Mouse (Mus musculus) heart, embryonic 11.5 days (tissue): ENCODE results near the gene Pum1. TPM values are rescaled to one million over a fixed set of nuclear protein-coding genes. Genes with fewer than 3 reads are reported as not detected.

Experiments
- ATAC-seq: fragments of 200-750 bp; cut with Nextera tagmentation; replicated peaks from 2 replicates; pipeline ENCODE4 v1.8.0; 2017; ENCODE audit warnings: moderate library complexity; ENCODE audit not compliant: insufficient number of reproducible peaks, low FRiP score, low TSS enrichment
- H3K27ac ChIP-seq: fragments of 300-500 bp; sonication (generic); 2 replicates; pipeline ENCODE4 v1.5.1; 2014; ENCODE audit warnings: mild to moderate bottlenecking, low read depth, low read length
- H3K27me3 ChIP-seq: fragments of 300-500 bp; sonication (generic); 2 replicates; pipeline ENCODE4 v1.6.1; 2014; ENCODE audit warnings: mild to moderate bottlenecking, low read length, mixed read lengths; ENCODE audit not compliant: control insufficient read depth, insufficient read depth
- H3K36me3 ChIP-seq: fragments of 300-500 bp; sonication (generic); 2 replicates; pipeline ENCODE4 v1.6.1; 2014; ENCODE audit warnings: mild to moderate bottlenecking, low read length, moderate library complexity, mixed read lengths; ENCODE audit not compliant: control insufficient read depth, insufficient read depth
- H3K4me1 ChIP-seq: fragments of 300-500 bp; sonication (generic); 2 replicates; pipeline ENCODE4 v1.6.1; 2014; ENCODE audit warnings: low read length; ENCODE audit not compliant: control insufficient read depth, insufficient read depth
- H3K4me2 ChIP-seq: fragments of 300-500 bp; sonication (generic); 2 replicates; pipeline ENCODE4 v1.6.1; 2014; ENCODE audit warnings: mild to moderate bottlenecking, moderate library complexity
- H3K4me3 ChIP-seq: fragments of 300-500 bp; sonication (generic); 2 replicates; pipeline ENCODE4 v1.5.1; 2014; ENCODE audit warnings: low read depth, low read length
- H3K9ac ChIP-seq: fragments of 300-500 bp; sonication (generic); 2 replicates; pipeline ENCODE4 v1.6.1; 2014; ENCODE audit warnings: mild to moderate bottlenecking, low read depth, low read length, moderate library complexity
- H3K9me3 ChIP-seq: fragments of 300-500 bp; sonication (generic); replicated peaks from 2 replicates; pipeline ENCODE4 v1.6.1; 2016; ENCODE audit warnings: low read length; ENCODE audit not compliant: control insufficient read depth
- WGBS: fragments of 180-500 bp; shearing (Covaris S2); extraction: QIAGEN DNeasy Blood & Tissue Kit; methylation state at CpG from one replicate; pipeline ENCODE4 v1.1.7; 2014; ENCODE audit not compliant: insufficient replicate concordance; 5-methylcytosine and 5-hydroxymethylcytosine counted together
- polyA plus RNA-seq: library from polyadenylated mRNA; unstranded; fragments of >200 nt; fragmentation: Nextera tagmentation; extraction: Ambion mirVana; gene quantifications from 2 replicates; pipeline ENCODE4 v1.2.1, GENCODE M21; 2014

Pum1 gene
- polyA plus RNA-seq, 1 experiment from 2014 or later, result 68.3 TPM

GRCm38 (mm10) chr4:130704615-130705014, 41.5 kb downstream of the Pum1 start:
- H3K36me3 ChIP-seq, result peaks cover 12% of the 10 kb centered on the region
- no peaks in the 10 kb centered on the region for H3K27me3 ChIP-seq
- H3K4me3 ChIP-seq, result no peak overlapping the region
- WGBS, result 88% methylated on average over 4 of the region's 4 CpGs
- no peak for ATAC-seq
- no peak overlapping the region for H3K9ac ChIP-seq
- H3K4me1 ChIP-seq, result peaks cover 15% of the 10 kb centered on the region
- H3K27ac ChIP-seq, result no peak overlapping the region
- no peak overlapping the region for H3K4me2 ChIP-seq
- H3K9me3 ChIP-seq, result no peaks in the 10 kb centered on the region

- no peak overlapping the region for H3K27ac ChIP-seq
- H3K4me3 ChIP-seq, result no peak overlapping the region
- 70% methylated on average over 3 of the region's 3 CpGs for WGBS
- H3K36me3 ChIP-seq, result peaks cover 12% of the 10 kb centered on the region
- no peaks in the 10 kb centered on the region for H3K27me3 ChIP-seq
- no peak overlapping the region for H3K9ac ChIP-seq
- no peaks in the 10 kb centered on the region for H3K9me3 ChIP-seq
- ATAC-seq, result no peak
- no peak overlapping the region for H3K4me2 ChIP-seq
- H3K4me1 ChIP-seq, result peaks cover 23% of the 10 kb centered on the region
These were observed 43.3 kb downstream of the Pum1 start for GRCm38 (mm10) chr4:130706215-130707000.

GRCm38 (mm10) chr4:130711353-130711848, 48.3 kb downstream of the Pum1 start:
- WGBS, result 68% methylated on average over 5 of the region's 5 CpGs
- Histone ChIP-seq H3K4me3 (no peak overlapping the region), H3K4me1 (peaks cover 50% of the 10 kb centered on the region), H3K27ac (peak overlapping the region; percentile 22; the same call in 1 of the 2 replicates), H3K4me2 (no peak overlapping the region), H3K36me3 (0 out of 2 replicates have a peak, but pooled peaks cover 3% of the 10 kb centered on the region), H3K27me3 (no peaks in the 10 kb centered on the region), H3K9me3 (no peaks in the 10 kb centered on the region), H3K9ac (no peak overlapping the region)
- ATAC-seq, result no peak

- peaks cover 54% of the 10 kb centered on the region for H3K4me1 ChIP-seq
- no peaks in the 10 kb centered on the region for H3K36me3 ChIP-seq
- no peak overlapping the region for H3K4me2 ChIP-seq
- peak; percentile 68; the same call in 1 of the 2 replicates for ATAC-seq
- H3K27ac ChIP-seq, result peak overlapping the region; percentile 74
- H3K9me3 ChIP-seq, result no peaks in the 10 kb centered on the region
- H3K4me3 ChIP-seq, result no peak overlapping the region
- no peak overlapping the region for H3K9ac ChIP-seq
- H3K27me3 ChIP-seq, result no peaks in the 10 kb centered on the region
- 70% methylated on average over 3 of the region's 3 CpGs for WGBS
These were observed 49.2 kb downstream of the Pum1 start for GRCm38 (mm10) chr4:130712341-130712740.

- Histone ChIP-seq H3K36me3 (no peaks in the 10 kb centered on the region), H3K27ac (peak overlapping the region; percentile 85; the same call in 1 of the 2 replicates), H3K4me1 (peaks cover 57% of the 10 kb centered on the region), H3K27me3 (no peaks in the 10 kb centered on the region), H3K4me2 (no peak overlapping the region), H3K9ac (no peak overlapping the region), H3K9me3 (no peaks in the 10 kb centered on the region), H3K4me3 (no peak overlapping the region)
- no peak for ATAC-seq
- 68% methylated on average over 5 of the region's 5 CpGs for WGBS
These were observed 50.3 kb downstream of the Pum1 start for GRCm38 (mm10) chr4:130713430-130713829.

- no peaks in the 10 kb centered on the region for H3K27me3 ChIP-seq
- peak overlapping the region; percentile 85 for H3K27ac ChIP-seq
- H3K4me2 ChIP-seq, result peak overlapping the region; percentile 45
- ATAC-seq, result peak; percentile 91
- peaks cover 6% of the 10 kb centered on the region; the same call in 1 of the 2 replicates for H3K36me3 ChIP-seq
- H3K4me1 ChIP-seq, result peaks cover 69% of the 10 kb centered on the region
- H3K9me3 ChIP-seq, result no peaks in the 10 kb centered on the region
- H3K4me3 ChIP-seq, result no peak overlapping the region
- no peak overlapping the region for H3K9ac ChIP-seq
These were observed 52.0 kb downstream of the Pum1 start for GRCm38 (mm10) chr4:130715126-130715525.

GRCm38 (mm10) chr4:130715623-130716022, 52.5 kb downstream of the Pum1 start:
- peaks cover 6% of the 10 kb centered on the region; the same call in 1 of the 2 replicates for H3K36me3 ChIP-seq
- no peaks in the 10 kb centered on the region for H3K27me3 ChIP-seq
- peaks cover 73% of the 10 kb centered on the region for H3K4me1 ChIP-seq
- H3K27ac ChIP-seq, result peak overlapping the region; percentile 85
- peak overlapping the region; percentile 45 for H3K4me2 ChIP-seq
- no peak overlapping the region for H3K9ac ChIP-seq
- no peak for ATAC-seq
- H3K4me3 ChIP-seq, result no peak overlapping the region
- no peaks in the 10 kb centered on the region for H3K9me3 ChIP-seq

GRCm38 (mm10) chr4:130719348-130719747, 56.2 kb downstream of the Pum1 start:
- 83% methylated on average over 4 of the region's 4 CpGs for WGBS
- no peak for ATAC-seq
- H3K9ac ChIP-seq, result no peak overlapping the region
- peaks cover 68% of the 10 kb centered on the region for H3K4me1 ChIP-seq
- no peak overlapping the region for H3K4me2 ChIP-seq
- H3K27ac ChIP-seq, result no peak overlapping the region
- H3K36me3 ChIP-seq, result peaks cover 14% of the 10 kb centered on the region; the same call in 1 of the 2 replicates
- no peaks in the 10 kb centered on the region for H3K9me3 ChIP-seq
- H3K27me3 ChIP-seq, result no peaks in the 10 kb centered on the region
- H3K4me3 ChIP-seq, result no peak overlapping the region
